Mouse (Mus musculus) testis, postnatal 14 days (tissue): ENCODE measurements at regions not wholly inside any gene's neighbourhood (a gene's known extent, or its start where the extent isn't known, plus 50 kb on each side); places are given as distances from the start of the nearest gene placed in this dataset.

ENCODE experiments used
- DNase-seq: peaks from one replicate; pipeline ENCODE4 v3.0.0; 2021; ENCODE audit warnings: low spot score

DNA sequence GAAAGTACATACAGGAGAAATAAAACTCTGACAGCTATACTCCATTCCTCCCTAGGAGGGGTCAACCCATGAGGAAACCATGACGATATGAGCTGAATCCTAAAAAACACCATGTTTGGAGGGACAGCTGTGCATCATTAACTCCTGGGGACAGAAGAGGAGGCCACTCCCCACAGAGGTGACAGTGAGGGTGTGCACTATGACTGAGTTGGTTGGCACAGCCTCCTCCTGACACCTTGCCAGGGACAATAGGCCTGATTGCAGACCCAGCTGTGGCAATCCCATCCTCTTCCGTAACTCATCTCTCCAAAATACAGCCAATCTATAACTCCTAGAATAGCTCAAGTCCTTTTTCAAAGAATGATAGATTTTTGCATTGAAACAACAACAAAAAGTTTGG, 112.0 kb downstream of the Rbm43 start:
- DNase-seq = no peak

DNA sequence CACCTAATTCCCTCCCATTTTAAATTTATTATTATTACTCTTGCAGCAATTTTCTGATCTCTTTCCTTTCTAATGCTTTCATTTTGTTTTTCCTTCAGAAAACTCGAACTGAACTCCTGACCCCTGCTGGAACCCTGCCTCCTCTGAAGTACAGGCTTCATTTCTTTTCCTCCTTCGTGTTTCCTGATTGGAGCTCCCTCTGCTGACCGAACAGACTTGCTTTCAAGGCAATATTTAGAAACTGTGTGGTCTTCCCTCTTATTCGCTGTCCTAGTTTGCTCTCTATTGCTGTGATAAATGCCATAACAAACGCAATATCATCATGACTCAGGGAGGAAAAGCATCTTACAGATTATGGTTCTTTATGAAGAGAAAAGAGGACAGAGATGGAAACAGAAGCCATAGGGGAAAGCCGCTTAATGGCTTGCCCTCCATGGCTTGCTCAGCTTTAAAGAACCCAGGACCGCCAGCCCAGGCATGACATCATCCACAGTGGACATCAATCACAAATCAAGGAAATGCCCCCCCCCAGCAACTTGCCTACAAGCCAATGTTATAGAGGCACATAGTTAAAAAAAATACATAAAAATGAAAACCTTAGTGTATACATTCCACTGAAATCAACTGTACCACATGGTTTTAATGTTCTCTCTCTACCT, 104.5 kb downstream of the Rbm43 start:
- peak; percentile 30 for DNase-seq

- no peak for DNase-seq
These were observed 103.8 kb downstream of the Rbm43 start for GRCm38 (mm10) chr2:51830965-51831720.

- DNase-seq = no peak
These were observed 97.1 kb downstream of the Rbm43 start for GRCm38 (mm10) chr2:51837864-51838263.

DNA sequence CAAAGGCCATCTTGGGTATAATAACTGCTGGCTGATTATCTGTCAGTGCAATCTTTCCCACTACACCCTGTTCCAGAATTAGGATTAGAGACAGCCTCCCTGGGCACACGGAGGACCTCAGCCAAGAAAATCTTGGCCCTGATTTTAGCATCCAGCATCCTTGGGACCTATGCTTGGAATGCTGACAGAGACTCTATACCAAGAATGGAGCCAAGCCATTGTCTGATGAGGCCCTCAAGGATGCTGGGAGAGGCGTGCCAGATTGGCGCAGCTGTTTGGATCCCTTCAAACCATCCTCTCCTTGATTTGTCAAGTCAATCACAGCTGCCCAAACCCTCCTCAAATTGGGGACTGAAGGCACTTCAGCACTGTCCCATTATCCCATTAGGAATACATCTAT, 94.2 kb downstream of the Rbm43 start:
- no peak for DNase-seq

DNA sequence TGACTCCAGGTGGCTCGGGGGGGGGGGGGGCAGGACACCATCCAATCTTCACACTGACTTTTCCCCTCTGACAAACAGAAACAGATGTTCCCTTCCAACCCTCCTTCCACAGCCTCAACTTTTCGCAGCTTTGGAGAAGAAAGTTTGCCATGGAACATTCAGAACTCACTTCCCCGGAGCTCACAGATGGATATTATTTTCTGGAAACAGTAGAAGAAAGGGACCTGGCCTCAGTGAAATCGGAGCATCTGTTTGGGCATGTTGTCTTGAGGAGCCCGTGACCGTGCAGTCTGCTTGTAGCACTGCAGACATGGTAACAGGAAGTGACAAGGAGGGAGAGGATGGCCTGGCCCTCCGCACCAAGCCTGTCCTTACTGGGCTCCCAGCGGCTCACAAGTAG, 90.1 kb downstream of the Rbm43 start:
- DNase-seq = no peak

GRCm38 (mm10) chr2:51847556-51847955, 87.4 kb downstream of the Rbm43 start:
- no peak for DNase-seq

GRCm38 (mm10) chr2:51847964-51848363, 87.0 kb downstream of the Rbm43 start:
- DNase-seq = no peak

DNA sequence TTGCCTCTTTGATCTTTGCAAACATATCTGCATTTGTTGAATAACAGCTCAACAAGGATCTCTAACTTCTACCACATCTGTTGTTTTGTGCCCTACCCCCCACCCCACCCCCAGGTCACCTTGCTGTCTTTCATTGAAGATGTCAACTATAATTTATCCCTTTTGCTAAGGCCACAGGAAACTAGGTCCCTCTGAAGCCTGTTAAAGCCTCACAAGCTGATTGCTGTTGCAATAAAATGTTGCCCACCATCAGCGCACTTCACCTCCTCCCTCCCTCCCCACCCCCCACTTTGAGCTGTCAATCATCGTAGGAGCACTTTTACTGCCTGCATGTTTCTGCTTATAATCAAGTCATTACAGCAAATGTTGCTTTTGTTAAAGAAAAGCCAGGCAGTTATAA, 86.5 kb downstream of the Rbm43 start:
- no peak for DNase-seq

- DNase-seq = no peak
These were observed 84.4 kb downstream of the Rbm43 start for GRCm38 (mm10) chr2:51850581-51850980.

DNA sequence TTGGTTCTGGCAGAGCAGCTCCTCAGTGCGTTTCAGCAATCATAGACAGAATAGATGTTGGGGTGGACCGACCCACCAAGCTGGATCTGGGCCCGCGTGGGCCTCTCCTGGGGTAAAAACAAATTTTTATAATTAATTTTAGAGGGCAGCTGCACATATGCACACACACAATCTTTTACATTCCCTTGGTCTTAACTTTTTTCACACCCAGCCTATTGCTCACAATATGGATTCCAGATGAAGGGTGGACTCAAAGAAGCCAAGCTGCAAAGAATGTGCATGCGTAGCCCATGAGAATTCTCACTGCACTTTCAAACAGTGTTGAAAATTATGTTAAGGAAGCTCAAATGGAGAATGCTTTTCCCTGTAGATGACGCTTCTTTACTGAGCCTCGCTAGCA, 83.3 kb downstream of the Rbm43 start:
- no peak for DNase-seq

DNA sequence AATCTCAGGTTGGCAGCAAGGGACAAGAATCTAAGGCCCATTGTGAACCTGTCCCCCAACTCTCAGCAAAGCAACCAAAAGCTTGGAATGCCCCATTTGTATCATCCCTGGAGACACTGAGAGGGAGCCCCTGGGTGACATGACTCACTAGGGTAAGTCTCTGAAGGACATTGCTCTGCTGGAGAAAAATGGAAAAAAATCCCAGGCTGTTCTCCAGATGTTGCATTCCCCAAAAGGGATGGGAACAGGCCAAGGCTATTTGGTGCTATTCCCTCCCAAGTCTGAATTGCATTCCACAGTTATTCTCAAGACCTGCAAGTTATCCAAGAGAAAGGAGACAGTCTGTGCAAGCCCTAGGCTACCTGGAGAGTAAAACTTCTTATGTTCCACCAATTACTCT, 77.7 kb downstream of the Rbm43 start:
- DNase-seq = no peak

GRCm38 (mm10) chr2:51866045-51866444, 68.9 kb downstream of the Rbm43 start:
- no peak for DNase-seq

DNA sequence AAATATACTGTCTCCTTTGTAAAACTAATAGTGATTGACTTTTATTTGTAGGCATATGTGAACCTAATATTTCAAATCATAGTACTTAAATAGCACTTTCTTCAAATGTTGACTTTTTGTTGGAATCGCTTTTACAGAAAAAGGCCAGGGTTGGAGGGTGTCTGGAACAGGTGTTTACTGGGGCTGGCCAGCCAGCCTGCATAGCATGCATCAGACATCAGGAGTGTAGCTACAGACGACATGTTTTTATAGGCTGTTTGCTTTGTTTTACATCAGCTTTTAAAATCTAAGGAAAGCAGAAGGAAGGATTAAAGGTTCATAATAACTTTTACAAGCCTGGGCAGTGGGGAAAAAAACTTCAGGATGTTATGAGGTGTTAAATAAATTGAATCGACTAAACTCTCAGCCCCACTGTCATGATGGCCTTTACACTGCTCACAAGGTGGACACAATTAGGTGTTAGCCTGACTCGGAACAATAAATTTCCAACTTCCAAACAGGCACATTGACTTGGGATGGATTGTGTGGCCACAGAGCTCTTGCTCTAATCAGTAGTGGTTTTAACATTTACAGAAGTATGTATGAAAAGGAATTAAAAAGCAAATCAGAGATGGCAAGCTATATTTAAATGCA, 66.0 kb downstream of the Rbm43 start:
- no peak for DNase-seq

- DNase-seq = no peak
These were observed 63.4 kb downstream of the Rbm43 start for GRCm38 (mm10) chr2:51871571-51871970.
